18 mouse cellular contexts compared by ENCODE assay signal in genomic region chr16:44523595-44523994, GRCm38 (mm10). TPM values are rescaled to one million over a fixed set of nuclear protein-coding genes. Genes with fewer than 3 reads are reported as not detected.
DNase-seq lines count a peak whose midpoint lies in the region; ATAC-seq lines count a peak whose summit lies in the region.
"Had no signal": no experiment of that assay in that cellular context is flagged by ENCODE, and none has a peak within 500 bp of the region (broad histone marks: within the 10 kb centered on the region; RNA-seq: fewer than 3 reads in every experiment).

No protein-coding gene starts in this region.

- no peaks in the 10 kb centered on the region for H3K9me3 ChIP-seq in hindbrain, embryonic 12.5 days (replicated peaks)
- H3K9me3 ChIP-seq: embryonic facial prominence, embryonic 13.5 days; forebrain, embryonic 13.5 days; hindbrain, embryonic 13.5 days had no signal

- 67% methylated on average over 7 of the region's 7 CpGs for WGBS in hindbrain, embryonic 12.5 days

- H3K9ac ChIP-seq in hindbrain, embryonic 12.5 days: no peak overlapping the region
- H3K9ac ChIP-seq: embryonic facial prominence, embryonic 13.5 days; forebrain, embryonic 13.5 days; forebrain, postnatal 0 days; hindbrain, embryonic 13.5 days had no signal

- peak; percentile 63 for DNase-seq in cerebellum, adult 11 months
- no peak for DNase-seq in cerebellum, postnatal 4 days (ENCODE audit: low spot score in 2 of 2)
- DNase-seq in cerebellum, adult 11-12 months: peak; percentile 76
- DNase-seq in cerebellum, adult 9-11 months: peak; percentile 80
- DNase-seq in cerebellum, postnatal 36 days: peak; percentile 66 to 72
- no peak for DNase-seq in kidney, adult 18-20 months
- DNase-seq: adrenal gland, postnatal 10 days; forebrain, postnatal 0 days; gastrocnemius, adult 2 months; gastrocnemius, postnatal 25 days; heart, postnatal 10 days; heart, postnatal 4 days; kidney, adult 11 months had no signal

- no peak for ATAC-seq in hindbrain, embryonic 12.5 days (ENCODE audit: low FRiP score)
- ATAC-seq: forebrain, embryonic 13.5 days; forebrain, postnatal 0 days; hindbrain, postnatal 0 days had no signal

- H3K27ac ChIP-seq in hindbrain, embryonic 12.5 days: no peak overlapping the region
- H3K27ac ChIP-seq: forebrain, embryonic 13.5 days; gastrocnemius, adult 2 months; hindbrain, embryonic 13.5 days had no signal

- peaks cover 27% of the 10 kb centered on the region for H3K36me3 ChIP-seq in hindbrain, embryonic 12.5 days

- no peak overlapping the region for H3K4me3 ChIP-seq in hindbrain, embryonic 12.5 days
- H3K4me3 ChIP-seq: embryonic facial prominence, embryonic 13.5 days; forebrain, embryonic 13.5 days; gastrocnemius, adult 2 months; hindbrain, embryonic 13.5 days had no signal

- H3K4me1 ChIP-seq in hindbrain, embryonic 12.5 days: peaks cover 25% of the 10 kb centered on the region

- H3K27me3 ChIP-seq in hindbrain, embryonic 12.5 days: no peaks in the 10 kb centered on the region
- H3K27me3 ChIP-seq: embryonic facial prominence, embryonic 13.5 days; forebrain, embryonic 13.5 days; hindbrain, embryonic 13.5 days had no signal

- H3K4me2 ChIP-seq in hindbrain, embryonic 12.5 days (replicated peaks): no peak overlapping the region
- H3K4me2 ChIP-seq: embryonic facial prominence, embryonic 13.5 days; forebrain, embryonic 13.5 days; hindbrain, embryonic 13.5 days had no signal

RNA-seq across cellular contexts. Expression of gene Boc, which starts 35.1 kb away (rescaled TPM):
- polyA plus RNA-seq in hindbrain, embryonic 12.5 days (2016; fragmentation: Nextera tagmentation; extraction: Ambion mirVana): 35.5 and 37.5 TPM in 2 replicates

Comparison
In these comparisons a context has a peak if more than half of its experiments do, and no peak if none do; other contexts are left out.
1. DNase-seq: peak in cerebellum, adult 11 months (single experiment), cerebellum, adult 11-12 months (single experiment), cerebellum, adult 9-11 months (single experiment) and cerebellum, postnatal 36 days (2 of 2); none in cerebellum, postnatal 4 days (0 of 2) and kidney, adult 18-20 months (single experiment).